Mouse (Mus musculus) intestine, postnatal 0 days (tissue): ENCODE data around the gene Cux1. TPM values are rescaled to one million over a fixed set of nuclear protein-coding genes. Genes with fewer than 3 reads are reported as not detected.
A peak's percentile ranks its signal among the peaks of the same experiment; 100 is the strongest.

Source experiments
- ATAC-seq: fragments of 200-750 bp; cut with Nextera tagmentation; 2 replicates; pipeline ENCODE4 v1.8.0; 2017; ENCODE audit warnings: mild to moderate bottlenecking, moderate TSS enrichment, moderate library complexity
- H3K27ac ChIP-seq: fragments of 300-500 bp; sonication (generic); 2 replicates; pipeline ENCODE4 v1.5.1; 2014; ENCODE audit warnings: mild to moderate bottlenecking, low read depth, low read length, moderate library complexity
- H3K27me3 ChIP-seq: fragments of 300-500 bp; sonication (generic); replicated peaks from 2 replicates; pipeline ENCODE4 v1.6.1; 2014; ENCODE audit warnings: low read length, mixed read lengths; ENCODE audit not compliant: control insufficient read depth, insufficient read depth
- H3K36me3 ChIP-seq: fragments of 300-500 bp; sonication (generic); 2 replicates; pipeline ENCODE4 v1.6.1; 2014; ENCODE audit warnings: mild to moderate bottlenecking, moderate library complexity; ENCODE audit not compliant: control insufficient read depth, insufficient read depth
- H3K4me1 ChIP-seq: fragments of 300-500 bp; sonication (generic); replicated peaks from 2 replicates; pipeline ENCODE4 v1.6.1; 2014; ENCODE audit warnings: antibody characterized with exemption, low read length, mixed read lengths; ENCODE audit not compliant: control insufficient read depth, insufficient read depth
- H3K4me2 ChIP-seq: fragments of 300-500 bp; sonication (generic); replicated peaks from 2 replicates; pipeline ENCODE4 v1.6.1; 2014; ENCODE audit warnings: low read depth, mild to moderate bottlenecking, moderate library complexity
- H3K4me3 ChIP-seq: fragments of 300-500 bp; sonication (generic); 2 replicates; pipeline ENCODE4 v1.5.1; 2014; ENCODE audit warnings: low read depth, low read length
- H3K9ac ChIP-seq: fragments of 300-500 bp; sonication (generic); 2 replicates; pipeline ENCODE4 v1.6.1; 2014; ENCODE audit warnings: mild to moderate bottlenecking, low read depth, low read length
- H3K9me3 ChIP-seq: fragments of 300-500 bp; sonication (generic); 2 replicates; pipeline ENCODE4 v1.6.1; 2016; ENCODE audit warnings: mixed run types; ENCODE audit not compliant: control insufficient read depth
- CTCF ChIP-seq: sonication (generic); IDR thresholded peaks from 2 replicates; pipeline ENCODE4 v1.5.1; 2016; ENCODE audit warnings: low read depth, mild to moderate bottlenecking, control low read depth, antibody characterized with exemption, moderate library complexity
- WGBS: fragments of 180-500 bp; shearing (Covaris S2); extraction: QIAGEN DNeasy Blood & Tissue Kit; methylation state at CpG from one replicate; pipeline ENCODE4 v1.1.7; 2014; 5-methylcytosine and 5-hydroxymethylcytosine counted together
- polyA plus RNA-seq: library from polyadenylated mRNA; unstranded; fragments of >200 nt; fragmentation: Nextera tagmentation; extraction: Ambion mirVana; gene quantifications from 2 replicates; pipeline ENCODE4 v1.2.1, GENCODE M21; 2015

Gene Cux1
- polyA plus RNA-seq, 1 experiment from 2014 or later, result 29.4 TPM

DNA sequence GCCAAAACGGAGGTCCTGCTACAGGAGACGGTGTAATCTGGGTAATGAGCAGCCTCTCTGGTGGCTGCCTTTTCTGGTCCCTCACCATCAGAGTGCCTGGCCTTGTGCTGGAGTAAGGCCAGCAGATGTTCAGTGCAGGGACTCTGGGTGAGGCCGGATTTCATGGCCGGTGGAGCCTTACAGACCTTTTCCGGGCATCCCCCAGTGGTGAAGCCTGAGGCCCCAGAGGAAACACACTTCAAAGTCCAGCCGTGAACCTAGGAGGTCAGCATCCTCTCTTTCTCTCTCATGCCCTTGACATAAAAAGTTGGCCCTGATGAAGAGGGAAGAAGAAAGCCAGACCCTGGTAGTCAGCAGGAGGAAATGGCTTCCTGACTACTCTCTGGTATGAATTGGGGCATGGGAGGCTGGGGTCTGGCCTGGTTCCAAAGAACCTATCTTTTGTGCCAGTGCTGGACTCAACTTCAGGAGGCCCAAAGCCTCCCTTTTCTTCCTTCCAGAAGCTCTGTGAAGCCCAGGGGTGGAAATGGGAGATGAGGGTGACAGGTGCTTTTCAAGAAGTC lies 138.7 kb downstream of the Cux1 start:
- Histone ChIP-seq H3K4me2 (no peak overlapping the region), H3K4me1 (no peaks in the 10 kb centered on the region; the same call in 1 of the 2 replicates), H3K9me3 (no peaks in the 10 kb centered on the region), H3K27me3 (no peaks in the 10 kb centered on the region), H3K9ac (no peak overlapping the region), H3K36me3 (no peaks in the 10 kb centered on the region), H3K4me3 (no peak overlapping the region), H3K27ac (peak overlapping the region; percentile 31)
- ATAC-seq, result no peak
- no peak for TF ChIP-seq CTCF
- WGBS, result 50% methylated on average over 6 of the region's 6 CpGs

DNA sequence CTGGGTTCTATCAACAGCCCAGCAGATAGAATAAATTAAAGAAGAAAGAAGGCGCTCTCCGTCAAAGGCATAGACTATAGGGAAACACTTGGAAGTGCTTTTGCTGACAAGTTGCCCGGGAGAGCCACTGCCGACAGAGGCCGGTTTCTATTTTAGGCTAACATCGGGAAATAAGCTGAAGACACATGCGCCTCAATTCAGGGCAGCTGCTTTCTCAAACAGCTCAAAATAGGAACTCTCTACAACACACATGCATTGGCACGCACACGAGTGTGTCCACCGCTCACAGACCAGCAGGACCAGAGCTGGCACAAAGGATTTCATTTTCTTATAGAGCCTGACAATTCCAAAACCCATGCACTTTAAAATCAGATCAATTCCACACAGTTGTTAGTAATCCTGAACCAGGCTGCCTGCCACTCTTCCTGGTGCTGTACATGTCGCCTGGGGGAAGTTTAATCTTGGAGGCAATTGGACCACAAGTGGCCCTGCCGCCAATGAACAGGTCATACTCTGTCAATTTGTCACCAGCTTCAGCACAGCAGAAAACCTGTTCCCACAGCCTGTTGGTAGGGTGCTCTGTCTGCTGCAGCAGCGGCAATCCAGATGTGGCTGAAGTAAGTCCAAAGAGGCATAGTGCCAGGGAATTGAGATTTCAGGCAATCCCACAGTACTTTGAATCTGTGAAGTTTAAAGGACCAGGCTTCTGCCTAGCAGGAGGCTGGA lies 139.4 kb downstream of the Cux1 start:
- Histone ChIP-seq H3K4me1 (no peaks in the 10 kb centered on the region; the same call in 1 of the 2 replicates), H3K9ac (no peak overlapping the region), H3K9me3 (no peaks in the 10 kb centered on the region), H3K36me3 (no peaks in the 10 kb centered on the region), H3K4me3 (no peak overlapping the region), H3K27ac (peak overlapping the region; percentile 31), H3K27me3 (no peaks in the 10 kb centered on the region), H3K4me2 (no peak overlapping the region)
- 50% methylated on average over 13 of the region's 13 CpGs for WGBS
- TF ChIP-seq CTCF, result no peak
- ATAC-seq, result no peak

DNA sequence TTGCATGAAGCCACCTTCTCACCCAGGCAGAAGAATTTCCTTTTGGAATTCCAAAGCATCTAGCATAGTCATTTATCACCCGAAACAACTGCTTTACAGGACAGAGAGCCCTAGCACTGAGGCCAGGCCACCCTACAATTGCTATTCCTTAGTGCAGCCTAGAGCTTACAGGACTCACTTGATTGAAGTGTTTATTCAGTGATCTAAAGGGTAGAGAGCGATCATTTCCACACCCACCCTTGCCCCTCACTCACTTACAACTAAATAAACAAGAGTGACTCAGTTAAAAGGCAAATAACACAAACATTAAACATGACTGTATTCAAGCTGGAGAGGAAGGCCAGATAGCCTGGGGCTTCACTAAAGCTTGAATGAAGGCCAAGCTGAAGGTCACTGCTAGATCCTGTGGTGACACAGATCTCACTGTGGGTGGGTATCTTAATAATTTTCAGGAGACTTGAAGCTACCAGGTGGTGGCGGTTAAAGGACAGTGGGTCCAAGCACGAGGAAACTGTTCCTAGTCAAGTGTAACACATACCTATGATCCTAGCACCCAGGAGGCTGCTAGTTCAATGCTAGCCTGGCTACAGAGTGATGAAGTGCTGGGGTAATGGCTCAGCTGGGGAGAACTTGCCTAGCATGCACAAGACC lies 140.0 kb downstream of the Cux1 start:
- Histone ChIP-seq H3K4me2 (no peak overlapping the region), H3K4me3 (no peak overlapping the region), H3K36me3 (no peaks in the 10 kb centered on the region), H3K4me1 (no peaks in the 10 kb centered on the region; the same call in 1 of the 2 replicates), H3K27ac (no peak overlapping the region), H3K9ac (no peak overlapping the region), H3K27me3 (no peaks in the 10 kb centered on the region), H3K9me3 (no peaks in the 10 kb centered on the region)
- ATAC-seq, result no peak
- TF ChIP-seq CTCF, result no peak
- 57% methylated on average over 4 of the region's 4 CpGs for WGBS

DNA sequence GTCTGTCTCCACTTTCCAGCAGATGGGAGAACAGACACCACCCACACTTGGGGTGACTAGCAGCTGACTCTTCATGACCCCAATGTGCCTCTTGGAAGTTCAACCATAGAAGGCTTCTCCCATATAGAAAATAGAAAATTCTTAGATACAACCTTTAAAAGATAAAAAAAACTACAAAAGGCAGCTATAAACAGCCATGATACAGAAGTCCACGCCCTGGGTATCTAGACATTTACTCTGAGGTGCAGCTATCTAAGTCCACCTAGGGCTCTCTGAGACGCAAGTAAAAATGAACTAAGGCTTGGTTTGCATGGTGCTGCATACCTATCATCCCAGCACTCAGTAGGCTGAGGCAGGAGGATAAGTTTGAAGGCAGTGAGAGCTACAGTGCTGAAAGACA lies 144.3 kb downstream of the Cux1 start:
- Histone ChIP-seq H3K27me3 (no peaks in the 10 kb centered on the region), H3K4me1 (no peaks in the 10 kb centered on the region), H3K9ac (no peak overlapping the region), H3K9me3 (no peaks in the 10 kb centered on the region), H3K27ac (no peak overlapping the region), H3K4me2 (no peak overlapping the region), H3K4me3 (no peak overlapping the region), H3K36me3 (no peaks in the 10 kb centered on the region)
- TF ChIP-seq CTCF, result no peak
- WGBS, result 81% methylated on average over 2 of the region's 2 CpGs
- no peak for ATAC-seq

DNA sequence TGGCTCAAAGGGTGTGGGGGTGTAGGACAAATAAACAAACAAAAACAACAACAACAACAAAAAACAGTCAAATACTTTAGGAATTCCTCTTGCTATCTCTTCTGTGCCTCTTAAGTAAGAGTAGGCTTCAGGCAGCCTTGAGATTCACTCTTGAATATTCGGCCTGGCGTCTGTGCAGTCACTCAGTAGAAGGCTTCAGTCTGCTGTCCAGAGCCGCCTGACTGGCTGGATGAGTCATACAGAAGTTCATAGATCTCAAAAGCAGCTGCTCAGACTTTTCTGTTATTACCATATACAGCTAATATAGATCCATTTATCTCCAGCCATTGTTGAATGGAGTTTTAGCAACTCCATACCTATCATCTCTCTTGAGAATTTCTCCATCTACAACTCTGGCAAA lies 145.4 kb downstream of the Cux1 start:
- no peaks in the 10 kb centered on the region for H3K27me3 ChIP-seq
- H3K27ac ChIP-seq, result no peak overlapping the region
- WGBS, result 49% methylated on average over 3 of the region's 3 CpGs
- no peaks in the 10 kb centered on the region for H3K4me1 ChIP-seq
- no peak for ATAC-seq
- no peak overlapping the region for H3K4me2 ChIP-seq
- H3K36me3 ChIP-seq, result no peaks in the 10 kb centered on the region
- H3K9me3 ChIP-seq, result no peaks in the 10 kb centered on the region
- H3K4me3 ChIP-seq, result no peak overlapping the region
- H3K9ac ChIP-seq, result no peak overlapping the region
- no peak for TF ChIP-seq CTCF

DNA sequence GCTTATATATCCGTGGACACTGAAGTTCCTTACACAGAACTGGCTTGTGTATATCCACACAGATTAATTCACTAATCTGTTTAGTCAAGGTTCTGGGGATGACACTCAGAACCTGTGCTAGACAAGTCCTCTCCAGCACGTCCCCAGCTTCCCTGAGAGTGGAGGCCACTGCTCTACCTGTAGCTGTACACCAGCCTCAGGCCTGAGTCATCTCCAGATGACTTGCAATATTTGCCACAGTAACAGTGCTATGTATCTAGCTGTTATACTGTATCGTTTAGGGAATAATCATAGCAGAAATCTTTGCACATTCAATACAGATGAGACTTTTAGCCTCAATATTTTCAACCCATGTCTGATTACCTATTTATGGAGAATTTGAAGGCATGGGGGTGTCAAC lies 146.0 kb downstream of the Cux1 start:
- ATAC-seq, result no peak; the same call in 1 of the 2 replicates
- H3K4me3 ChIP-seq, result no peak overlapping the region
- H3K9me3 ChIP-seq, result no peaks in the 10 kb centered on the region
- H3K9ac ChIP-seq, result no peak overlapping the region
- whole genome bisulfite sequencing, result 76% methylated on average over 3 of the region's 3 CpGs
- H3K27me3 ChIP-seq, result no peaks in the 10 kb centered on the region
- no peak for TF ChIP-seq CTCF
- H3K4me2 ChIP-seq, result no peak overlapping the region
- no peak overlapping the region for H3K27ac ChIP-seq
- H3K4me1 ChIP-seq, result no peaks in the 10 kb centered on the region
- no peaks in the 10 kb centered on the region for H3K36me3 ChIP-seq
